Mouse (Mus musculus) limb, embryonic 14.5 days (tissue): Measurements from ENCODE around the gene Ppme1. TPM values are rescaled to one million over a fixed set of nuclear protein-coding genes. Genes with fewer than 3 reads are reported as not detected.

Experiments used
- ATAC-seq: fragments of 200-750 bp; cut with Nextera tagmentation; 2 replicates; pipeline ENCODE4 v1.8.0; 2017; ENCODE audit warnings: low read depth, moderate number of reproducible peaks, moderate TSS enrichment; ENCODE audit not compliant: low FRiP score
- DNase-seq: peaks from one replicate; pipeline ENCODE4 v3.0.0-alpha.2; 2015; ENCODE audit warnings: low spot score
- H3K27ac ChIP-seq: fragments of 300-500 bp; sonication (generic); replicated peaks from 2 replicates; pipeline ENCODE4 v1.5.1; 2014; ENCODE audit warnings: low read depth, mild to moderate bottlenecking, low read length, moderate library complexity, mixed read lengths
- H3K27me3 ChIP-seq: fragments of 300-500 bp; sonication (generic); 2 replicates; pipeline ENCODE4 v1.6.1; 2014; ENCODE audit warnings: low read length, mixed read lengths; ENCODE audit not compliant: control insufficient read depth, insufficient read depth
- H3K36me3 ChIP-seq: fragments of 300-500 bp; sonication (generic); 2 replicates; pipeline ENCODE4 v1.6.1; 2014; ENCODE audit warnings: mild to moderate bottlenecking, low read length, moderate library complexity, mixed read lengths; ENCODE audit not compliant: control insufficient read depth, insufficient read depth
- H3K4me1 ChIP-seq: fragments of 300-500 bp; sonication (generic); 2 replicates; pipeline ENCODE4 v1.6.1; 2014; ENCODE audit warnings: antibody characterized with exemption, low read length, mixed read lengths; ENCODE audit not compliant: control insufficient read depth, insufficient read depth
- H3K4me2 ChIP-seq: fragments of 300-500 bp; sonication (generic); replicated peaks from 2 replicates; pipeline ENCODE4 v1.6.1; 2014; ENCODE audit warnings: low read depth, mild to moderate bottlenecking, low read length, moderate library complexity; ENCODE audit not compliant: severe bottlenecking
- H3K4me3 ChIP-seq: fragments of 300-500 bp; sonication (generic); replicated peaks from 2 replicates; pipeline ENCODE4 v1.5.1; 2014; ENCODE audit warnings: low read length
- H3K9ac ChIP-seq: fragments of 300-500 bp; sonication (generic); 2 replicates; pipeline ENCODE4 v1.6.1; 2014; ENCODE audit warnings: mild to moderate bottlenecking, low read depth, low read length, moderate library complexity; ENCODE audit not compliant: severe bottlenecking
- H3K9me3 ChIP-seq: fragments of 300-500 bp; sonication (generic); 2 replicates; pipeline ENCODE4 v1.6.1; 2016; ENCODE audit warnings: low read length; ENCODE audit not compliant: control insufficient read depth
- POLR2A ChIP-seq: fragments of 200-500 bp; IDR thresholded peaks from 2 replicates; pipeline ENCODE4 v1.8.0; 2012; ENCODE audit warnings: inconsistent platforms, mild to moderate bottlenecking, moderate library complexity, borderline replicate concordance; ENCODE audit not compliant: insufficient read depth, insufficient read length; ENCODE audit errors: extremely low read depth
- WGBS: fragments of 180-500 bp; shearing (Covaris S2); extraction: QIAGEN DNeasy Blood & Tissue Kit; methylation state at CpG from one replicate; pipeline ENCODE4 v1.1.7; 2014; 5-methylcytosine and 5-hydroxymethylcytosine counted together
- polyA plus RNA-seq, 2 experiments: library from polyadenylated mRNA; depleted of rRNA in 1 of 2; stranded (reverse) in 1 of 2; unstranded in 1 of 2; fragments of >200 nt; fragmentation: Nextera tagmentation in 1 of 2; extraction: Ambion mirVana in 1 of 2; gene quantifications; 2 replicates each; pipeline versions ENCODE4 v1.2.1 to v1.2.3; 2012 to 2014

Gene Ppme1
- polyA plus RNA-seq, 2 experiments = 44.0 to 68.8 TPM

DNA sequence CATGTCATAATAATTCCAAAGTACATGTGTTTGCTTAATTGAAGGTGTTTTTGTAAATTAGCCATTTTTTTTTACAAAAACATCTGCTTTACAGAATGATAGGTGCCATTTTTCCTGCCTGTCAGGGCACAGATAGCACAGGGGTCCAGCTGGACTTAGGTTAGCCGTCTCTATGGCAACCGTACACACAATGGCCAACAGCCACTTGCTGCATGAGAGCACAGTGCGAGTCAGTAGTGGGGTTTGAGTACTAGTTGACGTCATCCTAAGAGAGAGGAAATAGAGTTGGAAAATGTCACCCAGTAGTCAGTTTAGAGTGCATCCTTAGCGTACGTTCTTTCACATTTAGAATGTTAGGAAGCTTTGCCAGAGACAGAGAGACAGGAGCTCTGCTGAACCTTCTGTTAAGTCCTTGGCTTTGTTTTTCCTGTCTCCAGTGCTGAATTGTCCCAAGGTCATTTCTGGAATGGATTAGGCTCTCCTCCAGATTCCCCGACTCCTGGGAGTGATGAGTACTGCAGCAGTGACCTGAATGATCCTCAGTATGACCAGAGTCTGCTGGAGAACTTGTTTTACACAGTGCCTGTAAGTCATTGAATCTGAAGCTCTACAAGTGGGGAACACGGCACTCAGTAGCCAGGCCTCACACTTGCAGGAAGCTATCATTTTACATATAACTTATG, 27.3 kb upstream of the Ppme1 start:
- H3K4me3 ChIP-seq = no peak overlapping the region
- no peaks in the 10 kb centered on the region for H3K27me3 ChIP-seq
- no peak overlapping the region for H3K4me2 ChIP-seq
- no peaks in the 10 kb centered on the region for H3K9me3 ChIP-seq
- no peak for TF ChIP-seq POLR2A
- H3K9ac ChIP-seq = no peak overlapping the region
- WGBS = 66% methylated on average over 8 of the region's 8 CpGs
- H3K4me1 ChIP-seq = no peaks in the 10 kb centered on the region
- H3K36me3 ChIP-seq = peaks cover 80% of the 10 kb centered on the region
- DNase-seq = peak; percentile 6
- ATAC-seq = no peak
- H3K27ac ChIP-seq = no peak overlapping the region

- ATAC-seq (no peak), DNase-seq (no peak)
- H3K4me1 ChIP-seq = no peaks in the 10 kb centered on the region
- no peak overlapping the region for H3K27ac ChIP-seq
- H3K9me3 ChIP-seq = no peaks in the 10 kb centered on the region
- TF ChIP-seq POLR2A = no peak
- 84% methylated on average over 2 of the region's 2 CpGs for WGBS
- H3K9ac ChIP-seq = no peak overlapping the region
- H3K4me2 ChIP-seq = no peak overlapping the region
- H3K27me3 ChIP-seq = no peaks in the 10 kb centered on the region
- H3K4me3 ChIP-seq = no peak overlapping the region
- peaks cover 83% of the 10 kb centered on the region for H3K36me3 ChIP-seq
Observed at GRCm38 (mm10) chr7:100392265-100392664, 20.2 kb upstream of the Ppme1 start.

- no peaks in the 10 kb centered on the region for H3K9me3 ChIP-seq
- no peaks in the 10 kb centered on the region for H3K27me3 ChIP-seq
- no peak overlapping the region for H3K27ac ChIP-seq
- 84% methylated on average over 8 of the region's 8 CpGs for WGBS
- no peak for TF ChIP-seq POLR2A
- peaks cover 63% of the 10 kb centered on the region for H3K36me3 ChIP-seq
- no peak overlapping the region for H3K4me2 ChIP-seq
- no peak overlapping the region for H3K9ac ChIP-seq
- DNase-seq = no peak
- ATAC-seq = no peak
- H3K4me1 ChIP-seq = no peaks in the 10 kb centered on the region
- no peak overlapping the region for H3K4me3 ChIP-seq
Observed at GRCm38 (mm10) chr7:100390166-100390565, 18.1 kb upstream of the Ppme1 start.

GRCm38 (mm10) chr7:100388174-100388573, 16.1 kb upstream of the Ppme1 start:
- H3K36me3 ChIP-seq = peaks cover 49% of the 10 kb centered on the region
- ATAC-seq = no peak

GRCm38 (mm10) chr7:100383207-100383606, 11.1 kb upstream of the Ppme1 start:
- no peak for ATAC-seq
- H3K36me3 ChIP-seq = peaks cover 40% of the 10 kb centered on the region

More at GRCm38 (mm10) chr7:100388174-100388573, 16.1 kb upstream of the Ppme1 start:
- no peak for DNase-seq
- no peak overlapping the region for H3K27ac ChIP-seq
- H3K27me3 ChIP-seq = no peaks in the 10 kb centered on the region
- no peaks in the 10 kb centered on the region for H3K4me1 ChIP-seq
- no peak overlapping the region for H3K4me2 ChIP-seq
- no peak for TF ChIP-seq POLR2A
- H3K4me3 ChIP-seq = no peak overlapping the region
- no peak overlapping the region for H3K9ac ChIP-seq
- 94% methylated on average over 2 of the region's 2 CpGs for WGBS
- no peaks in the 10 kb centered on the region for H3K9me3 ChIP-seq

DNA sequence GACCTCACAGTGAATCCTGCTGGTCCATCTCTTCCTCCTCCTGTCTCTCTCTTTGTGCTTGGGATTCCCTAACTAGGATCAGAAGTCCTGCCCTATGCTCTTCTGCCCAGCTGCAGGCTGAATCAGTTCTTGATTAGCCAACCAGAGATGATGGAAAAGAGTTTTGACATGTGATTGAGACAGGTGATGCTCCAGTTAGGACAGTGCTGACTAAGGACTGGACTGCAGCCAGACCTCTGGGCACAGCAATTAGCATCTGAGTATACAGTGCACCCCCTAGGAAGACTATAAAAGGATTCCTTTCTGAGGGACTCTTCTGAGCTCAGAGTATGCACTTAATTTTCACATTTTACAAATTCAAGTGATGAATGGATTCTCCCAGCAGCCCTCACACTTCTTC, 9.1 kb upstream of the Ppme1 start:
- H3K27me3 ChIP-seq = no peaks in the 10 kb centered on the region
- no peak overlapping the region for H3K27ac ChIP-seq
- H3K9ac ChIP-seq = no peak overlapping the region
- no peak overlapping the region for H3K4me3 ChIP-seq
- no peak overlapping the region for H3K4me2 ChIP-seq
- no peaks in the 10 kb centered on the region for H3K4me1 ChIP-seq
- no peak for DNase-seq
- no peak for ATAC-seq
- no peaks in the 10 kb centered on the region for H3K9me3 ChIP-seq
- peaks cover 45% of the 10 kb centered on the region for H3K36me3 ChIP-seq
- no peak for TF ChIP-seq POLR2A

More at GRCm38 (mm10) chr7:100383207-100383606, 11.1 kb upstream of the Ppme1 start:
- TF ChIP-seq POLR2A = no peak
- Histone ChIP-seq H3K9ac (no peak overlapping the region), H3K4me2 (no peak overlapping the region), H3K9me3 (no peaks in the 10 kb centered on the region), H3K4me3 (no peak overlapping the region), H3K27me3 (no peaks in the 10 kb centered on the region), H3K4me1 (no peaks in the 10 kb centered on the region), H3K27ac (no peak overlapping the region)
- DNase-seq = no peak
- 85% methylated on average over 2 of the region's 2 CpGs for whole genome bisulfite sequencing
